Mouse (Mus musculus) natural killer cell, adult 2 months (primary cell): ENCODE results near the gene Aire.
"Not testable (repeated sequence)": the region's sequence is repeated elsewhere in the genome, so short reads cannot be mapped to it uniquely, and the experiment has no call there.

ENCODE experiments used
- DNase-seq, 2 experiments: peaks; one replicate each; pipeline ENCODE4 v3.0.0; 2022; ENCODE audit warnings: low spot score in 2 of 2

The Aire gene

GRCm38 (mm10) chr10:78049519-78050035, 6.2 kb upstream of the Aire start:
- DNase-seq: no peak

DNA sequence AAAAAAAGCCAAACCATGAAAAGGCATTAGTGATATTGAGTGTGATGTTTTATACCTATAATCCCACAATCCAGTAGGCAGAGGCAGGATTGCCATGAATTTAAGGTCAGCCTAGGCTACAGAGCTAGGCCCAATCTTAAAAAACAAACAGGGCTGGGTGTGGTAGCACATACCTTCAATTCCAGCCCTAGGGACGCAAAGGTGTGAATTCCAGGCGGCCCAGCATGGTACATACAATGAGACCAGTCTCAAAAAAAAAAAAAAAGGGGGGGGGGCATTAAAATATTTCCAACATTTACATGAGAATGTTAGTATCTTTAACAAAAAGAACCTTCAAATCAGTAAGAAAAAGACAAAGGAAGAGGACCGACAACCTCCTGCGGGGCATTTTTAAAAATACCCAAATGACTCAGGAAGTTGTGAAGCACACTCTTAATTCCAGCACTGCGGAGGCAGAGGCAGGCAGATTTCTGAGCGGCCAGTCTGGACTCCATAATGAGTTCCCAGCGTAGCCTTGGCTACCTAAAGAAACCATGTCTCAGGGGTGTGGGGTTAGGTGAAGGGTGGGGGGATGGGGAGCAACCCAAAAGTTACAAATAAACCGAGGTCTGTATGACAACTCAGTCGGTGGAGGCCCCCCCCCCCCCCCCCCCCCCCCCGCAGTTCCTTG, 4.8 kb upstream of the Aire start:
- no peak for DNase-seq

DNA sequence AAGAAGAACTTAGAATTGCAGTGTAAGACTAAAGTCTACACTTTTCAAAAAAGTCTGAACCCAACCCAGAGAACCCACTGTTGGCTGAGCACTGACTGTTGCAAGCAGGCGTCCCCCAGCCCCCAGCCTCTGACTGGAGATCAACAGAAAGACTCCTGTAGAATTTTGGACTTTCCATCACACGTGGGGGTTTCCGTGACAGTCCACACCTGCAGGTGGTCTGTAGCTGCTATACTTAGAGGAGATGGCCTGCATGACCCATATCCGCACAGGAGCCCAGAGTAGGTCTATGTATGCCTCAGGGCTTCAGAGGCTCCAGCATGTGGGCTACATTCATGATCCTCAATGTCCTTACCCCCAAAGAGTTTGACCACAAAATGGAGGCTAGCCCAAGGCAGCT, 3.0 kb upstream of the Aire start:
- no peak for DNase-seq

- DNase-seq: no peak
Measured at GRCm38 (mm10) chr10:78044531-78044930, 1.1 kb upstream of the Aire start.

- no peak for DNase-seq
Measured at GRCm38 (mm10) chr10:78042697-78043405, 559 bp downstream of the Aire start.

DNA sequence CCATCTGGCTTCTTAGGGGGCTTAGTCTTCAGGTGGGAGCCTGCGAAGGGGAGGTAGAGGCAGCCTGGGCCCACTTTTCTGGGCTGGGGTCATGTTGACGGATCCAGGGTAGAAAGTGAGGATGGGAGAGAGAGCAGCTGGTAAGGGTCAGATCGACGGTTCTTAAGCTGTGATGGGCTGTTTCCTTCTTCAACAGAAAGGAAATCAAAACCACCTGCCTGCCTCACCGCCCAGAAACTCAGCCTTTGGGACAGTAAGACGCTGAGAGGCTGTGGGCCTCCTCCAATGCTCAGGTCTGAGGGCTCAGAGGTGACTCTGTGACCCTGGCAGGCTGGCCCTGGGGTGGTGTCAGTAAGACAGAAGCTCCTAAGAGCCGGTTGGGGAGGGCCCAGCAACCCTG, 1.3 kb downstream of the Aire start:
- no peak for DNase-seq

DNA sequence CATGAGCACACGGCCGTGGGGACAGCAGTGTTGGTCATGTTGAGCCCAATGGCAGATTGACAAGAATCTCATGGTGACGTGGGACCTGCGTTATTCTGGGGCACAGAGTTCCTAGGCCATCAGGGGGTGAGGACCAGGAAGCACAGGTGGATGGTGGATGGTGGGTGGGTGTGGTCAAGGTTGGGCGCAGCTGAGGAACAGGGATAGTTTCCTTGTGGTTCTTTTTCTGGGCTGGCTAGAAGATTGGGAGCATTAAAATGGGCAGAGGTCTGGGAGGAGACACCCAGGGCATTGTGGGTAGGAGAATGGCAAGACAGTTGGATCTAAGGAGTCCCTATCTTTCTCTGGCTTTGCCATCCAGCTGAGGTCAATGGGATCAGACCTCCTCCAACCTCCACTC, 1.8 kb downstream of the Aire start, which contains the start of gene Dnmt3l:
Gene Dnmt3l, plus strand, starts transcription at position 301 of the 400 bp plus-strand sequence.
- no peak for DNase-seq

DNA sequence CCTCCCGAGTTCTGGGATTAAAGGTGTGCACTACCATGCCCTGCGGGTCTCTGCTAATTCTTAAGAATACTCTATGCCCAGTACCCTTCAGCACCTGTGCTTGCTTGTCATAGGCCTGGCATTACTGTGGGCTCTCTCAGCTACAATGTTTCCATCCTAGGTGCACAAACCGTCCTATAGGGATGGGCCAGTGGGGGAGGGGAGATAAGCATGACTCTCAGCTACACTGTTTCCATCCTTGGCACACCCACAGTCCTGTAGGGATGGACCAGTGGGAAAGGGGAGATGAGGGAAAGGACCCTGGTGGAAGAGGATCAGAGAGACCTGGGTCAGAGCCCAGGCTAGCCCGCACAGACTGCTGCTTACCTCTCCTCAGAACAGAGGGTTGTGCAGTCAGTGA, 6.3 kb downstream of the Aire start:
- DNase-seq: no peak

- DNase-seq: no peak
Measured at GRCm38 (mm10) chr10:78031987-78032386, 11.4 kb downstream of the Aire start.

DNA sequence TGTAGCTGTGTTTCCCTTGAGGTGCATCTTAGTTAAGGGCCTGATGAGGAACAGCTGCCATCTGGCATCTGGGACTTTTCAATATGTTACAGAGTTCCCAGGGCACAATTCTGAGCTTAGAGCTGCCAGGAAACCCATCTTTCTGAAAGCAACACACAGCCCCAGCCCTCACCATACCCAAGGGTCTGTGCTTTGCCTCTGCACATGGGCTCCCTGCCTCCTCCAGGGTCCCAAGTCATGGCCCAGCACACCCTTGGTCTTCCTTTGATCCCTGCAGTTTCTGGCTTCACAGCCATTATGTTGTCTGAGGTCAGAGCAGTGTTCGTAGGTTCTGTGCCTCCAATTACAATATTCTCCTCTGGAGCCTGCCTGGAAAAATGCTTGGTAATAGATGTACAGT, 14.3 kb downstream of the Aire start:
- DNase-seq: no peak

DNA sequence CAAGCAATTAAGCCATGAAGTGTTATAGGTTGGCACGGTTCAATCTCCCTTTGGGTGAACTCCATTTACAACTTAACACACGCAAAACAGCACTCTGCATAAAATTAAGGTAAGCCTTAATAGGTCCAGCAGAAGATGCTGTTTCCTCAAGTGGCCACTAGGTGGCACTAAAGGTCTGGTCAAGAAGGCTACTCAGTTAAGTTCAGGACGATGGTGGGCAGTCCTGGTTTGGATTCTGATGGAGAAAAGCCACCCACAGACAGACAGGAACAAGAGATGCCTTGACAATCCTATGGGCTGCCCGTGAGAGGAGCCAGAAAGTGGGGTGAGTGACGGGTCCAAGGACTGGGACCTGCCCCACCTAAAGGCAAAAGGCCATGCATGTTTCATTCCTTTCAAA, 15.3 kb downstream of the Aire start:
- DNase-seq: peak; percentile 51 to 72

- not testable (repeated sequence) for DNase-seq
Measured at GRCm38 (mm10) chr10:78025453-78025852, 18.0 kb downstream of the Aire start.

- not testable (repeated sequence) for DNase-seq
Measured at GRCm38 (mm10) chr10:78019984-78020383, 23.4 kb downstream of the Aire start.

GRCm38 (mm10) chr10:78019291-78019690, 24.1 kb downstream of the Aire start:
- DNase-seq: no peak

DNA sequence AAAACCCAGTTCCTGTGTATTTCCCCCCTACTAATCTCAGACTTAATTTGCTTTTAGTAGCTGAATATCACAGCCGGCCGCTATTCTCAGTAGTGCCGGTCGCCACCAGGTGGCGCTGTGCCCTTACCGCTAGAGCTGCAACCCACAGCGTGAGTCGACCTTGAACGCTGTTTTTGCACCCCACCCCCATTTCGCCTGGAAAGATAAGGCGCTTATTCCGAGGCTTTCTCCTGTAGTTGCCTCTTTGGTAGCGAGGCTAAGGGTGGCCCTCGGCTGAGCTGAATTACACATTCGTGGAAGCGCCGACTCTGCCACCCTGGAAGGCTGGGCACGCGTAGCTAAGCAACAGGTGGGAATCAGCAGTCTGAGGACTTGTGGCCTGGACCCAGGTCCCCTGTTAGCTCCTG, 24.6 kb downstream of the Aire start:
- DNase-seq: peak; percentile 52 to 74

DNA sequence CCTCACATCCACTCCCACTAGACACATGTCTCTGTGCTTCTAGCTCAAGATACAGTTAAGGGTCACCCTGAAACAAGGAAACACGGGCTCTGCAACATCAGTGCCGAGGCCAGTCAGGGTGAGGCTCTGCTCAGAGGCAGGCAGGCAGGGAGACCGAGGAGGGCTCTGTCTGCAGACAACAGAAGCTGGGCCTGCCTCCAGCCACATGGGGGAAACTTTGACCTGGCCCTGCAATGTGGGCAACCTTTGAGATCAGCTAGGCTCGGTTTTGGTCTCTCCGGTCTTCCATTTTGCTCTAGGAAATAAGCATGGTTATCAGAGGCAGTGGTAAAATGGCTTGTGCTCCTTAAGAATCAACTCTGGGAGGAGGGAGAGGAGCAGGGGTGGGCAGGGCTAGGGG, 27.0 kb downstream of the Aire start:
- no peak for DNase-seq

DNA sequence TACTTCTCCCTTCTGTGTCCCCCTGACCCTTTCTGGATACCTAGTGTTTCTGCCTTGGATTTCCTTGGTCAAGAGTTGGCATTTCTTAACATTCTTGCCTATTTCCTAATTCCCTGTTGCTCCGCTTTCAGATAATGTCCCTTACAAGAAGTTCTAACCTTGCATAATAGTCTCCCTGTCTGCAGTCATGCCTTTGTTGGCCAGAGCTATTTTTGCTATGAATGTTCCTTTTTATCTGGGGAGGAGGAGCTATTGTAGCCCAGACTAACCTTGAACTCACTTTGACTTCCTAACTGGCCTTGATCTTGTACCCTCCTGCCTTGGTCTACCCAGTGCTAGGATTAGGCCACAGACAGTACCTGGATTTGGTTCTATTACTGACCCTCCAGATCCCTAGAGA, 27.9 kb downstream of the Aire start:
- DNase-seq: no peak

DNA sequence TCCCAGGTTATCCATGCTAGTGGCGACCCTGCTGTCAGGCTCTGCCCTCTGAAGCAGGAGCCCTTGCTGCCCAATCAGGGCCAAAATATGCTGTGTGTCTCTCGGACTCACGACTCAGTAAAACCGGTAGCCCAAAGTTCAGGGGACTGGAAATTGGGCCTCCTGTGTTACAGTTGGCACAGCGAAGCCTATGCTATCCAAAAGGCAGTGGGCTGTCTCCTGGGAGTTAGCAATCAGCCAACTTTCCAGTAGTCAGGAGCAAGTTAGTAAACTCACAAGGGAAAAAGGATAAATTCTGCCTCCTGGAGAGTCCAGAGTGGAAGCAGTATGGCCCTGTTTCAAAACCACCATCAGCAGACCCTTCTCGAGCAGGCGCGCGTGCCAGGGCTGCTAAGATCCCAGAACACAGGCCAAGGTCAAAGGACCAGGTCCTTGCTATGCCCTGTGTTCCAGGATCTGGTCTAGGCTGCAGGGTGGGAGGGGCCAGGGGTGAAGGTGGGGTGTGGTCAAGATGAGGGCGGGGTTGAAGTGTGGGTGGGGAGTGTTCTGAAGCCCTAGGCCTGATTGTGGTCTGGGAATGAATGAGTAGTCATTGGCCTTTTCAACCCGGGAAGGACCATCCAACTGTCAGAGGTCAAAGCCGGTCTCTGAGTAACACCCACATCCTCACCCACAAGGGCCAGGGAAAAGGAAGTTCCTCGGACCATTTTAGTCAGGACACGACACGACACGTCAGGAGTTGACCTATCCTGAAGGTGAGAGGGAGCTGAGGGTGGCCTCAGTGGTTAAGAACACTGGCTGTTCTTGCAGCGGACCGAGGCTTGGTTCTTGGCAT, 30.5 kb downstream of the Aire start:
- no peak for DNase-seq

DNA sequence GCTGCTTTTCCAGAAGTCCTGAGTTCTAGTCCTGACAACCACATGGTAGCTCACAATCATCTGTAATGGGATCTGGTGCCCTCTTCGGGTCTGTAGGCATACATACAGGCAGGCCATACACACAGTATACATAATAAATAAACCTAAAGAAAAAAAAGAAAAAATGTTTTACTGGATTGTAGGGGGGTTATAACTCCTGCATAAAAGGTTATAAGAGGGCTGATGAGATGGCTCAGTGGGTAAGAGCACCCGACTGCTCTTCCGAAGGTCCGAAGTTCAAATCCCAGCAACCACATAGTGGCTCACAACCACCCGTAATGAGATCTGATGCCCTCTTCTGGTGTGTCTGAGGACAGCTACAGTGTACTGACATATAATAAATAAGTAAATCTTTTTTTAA, 32.3 kb downstream of the Aire start:
- not testable (repeated sequence) for DNase-seq

- no peak for DNase-seq
Measured at GRCm38 (mm10) chr10:78010335-78010734, 33.1 kb downstream of the Aire start.

DNA sequence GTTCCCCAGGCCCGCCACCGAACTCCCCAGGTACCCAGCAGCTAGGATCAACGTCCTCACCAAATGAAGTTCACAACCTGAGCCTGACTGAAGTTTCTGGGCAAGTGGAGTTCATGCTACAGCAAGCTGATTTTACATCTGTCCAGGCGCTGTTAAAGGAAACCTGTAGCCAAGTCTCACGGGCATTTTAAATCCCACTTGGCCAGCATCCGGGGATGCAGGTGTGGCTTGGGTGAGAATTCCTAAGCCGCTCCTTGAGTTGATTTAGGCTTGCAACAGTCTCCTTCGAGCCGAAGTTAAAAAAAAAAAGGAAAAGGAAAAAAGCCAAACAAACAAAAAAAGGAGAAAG, 33.5 kb downstream of the Aire start, which contains the start of gene Pfkl:
Gene Pfkl, minus strand, starts transcription at position 139 of the 349 bp plus-strand sequence.
- no peak for DNase-seq

DNA sequence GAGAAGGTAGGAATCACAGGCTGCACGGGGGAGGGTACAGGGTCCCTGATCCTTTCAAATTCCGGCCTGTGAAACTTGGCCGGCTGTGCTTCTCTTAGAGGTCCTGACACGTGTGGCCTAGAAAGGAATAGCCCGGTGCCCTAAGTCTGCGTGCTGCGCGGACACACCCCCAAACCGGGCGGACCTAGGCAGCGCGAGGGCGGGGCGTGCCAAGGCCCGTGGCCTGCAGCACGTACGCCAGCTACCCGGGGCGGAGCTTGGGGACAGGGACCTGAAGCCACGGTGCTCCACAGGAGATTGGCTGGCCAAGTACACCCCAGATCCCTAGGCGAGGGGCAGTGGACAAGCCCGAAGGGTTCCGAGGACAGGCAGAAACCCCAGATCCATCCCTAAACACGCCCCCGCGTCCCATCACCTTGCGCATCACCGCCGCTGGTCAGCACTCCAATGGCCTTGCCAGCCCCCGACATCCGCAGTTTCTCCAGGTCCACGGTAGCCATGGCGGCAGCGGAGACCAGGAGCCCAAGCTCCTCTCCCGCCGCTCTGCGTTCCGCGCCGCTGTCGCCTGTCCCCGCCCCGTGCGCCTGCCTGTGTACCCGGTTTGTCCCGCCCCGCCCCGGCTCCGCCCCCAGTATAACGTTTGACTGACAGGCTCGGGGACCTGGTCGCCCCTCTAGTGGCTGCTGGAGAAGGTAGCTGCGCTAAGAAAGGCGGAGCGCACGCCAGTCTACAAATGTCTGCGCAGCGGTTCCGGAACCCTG, 34.0 kb downstream of the Aire start:
- peak; percentile 91 to 95 for DNase-seq
